Mouse (Mus musculus) limb, embryonic 14.5 days (tissue): ENCODE measurements around the gene Dyrk4. TPM values are rescaled to one million over a fixed set of nuclear protein-coding genes. Genes with fewer than 3 reads are reported as not detected.
A peak's percentile ranks its signal among the peaks of the same experiment; 100 is the strongest.

ENCODE experiments used
- ATAC-seq: fragments of 200-750 bp; cut with Nextera tagmentation; 2 replicates; pipeline ENCODE4 v1.8.0; 2017; ENCODE audit warnings: low read depth, moderate number of reproducible peaks, moderate TSS enrichment; ENCODE audit not compliant: low FRiP score
- DNase-seq: peaks from one replicate; pipeline ENCODE4 v3.0.0-alpha.2; 2015; ENCODE audit warnings: low spot score
- H3K27ac ChIP-seq: fragments of 300-500 bp; sonication (generic); replicated peaks from 2 replicates; pipeline ENCODE4 v1.5.1; 2014; ENCODE audit warnings: low read depth, mild to moderate bottlenecking, low read length, moderate library complexity, mixed read lengths
- H3K27me3 ChIP-seq: fragments of 300-500 bp; sonication (generic); 2 replicates; pipeline ENCODE4 v1.6.1; 2014; ENCODE audit warnings: low read length, mixed read lengths; ENCODE audit not compliant: control insufficient read depth, insufficient read depth
- H3K36me3 ChIP-seq: fragments of 300-500 bp; sonication (generic); 2 replicates; pipeline ENCODE4 v1.6.1; 2014; ENCODE audit warnings: mild to moderate bottlenecking, low read length, moderate library complexity, mixed read lengths; ENCODE audit not compliant: control insufficient read depth, insufficient read depth
- H3K4me1 ChIP-seq: fragments of 300-500 bp; sonication (generic); 2 replicates; pipeline ENCODE4 v1.6.1; 2014; ENCODE audit warnings: antibody characterized with exemption, low read length, mixed read lengths; ENCODE audit not compliant: control insufficient read depth, insufficient read depth
- H3K4me2 ChIP-seq: fragments of 300-500 bp; sonication (generic); replicated peaks from 2 replicates; pipeline ENCODE4 v1.6.1; 2014; ENCODE audit warnings: low read depth, mild to moderate bottlenecking, low read length, moderate library complexity; ENCODE audit not compliant: severe bottlenecking
- H3K4me3 ChIP-seq: fragments of 300-500 bp; sonication (generic); replicated peaks from 2 replicates; pipeline ENCODE4 v1.5.1; 2014; ENCODE audit warnings: low read length
- H3K9ac ChIP-seq: fragments of 300-500 bp; sonication (generic); 2 replicates; pipeline ENCODE4 v1.6.1; 2014; ENCODE audit warnings: mild to moderate bottlenecking, low read depth, low read length, moderate library complexity; ENCODE audit not compliant: severe bottlenecking
- H3K9me3 ChIP-seq: fragments of 300-500 bp; sonication (generic); 2 replicates; pipeline ENCODE4 v1.6.1; 2016; ENCODE audit warnings: low read length; ENCODE audit not compliant: control insufficient read depth
- POLR2A ChIP-seq: fragments of 200-500 bp; IDR thresholded peaks from 2 replicates; pipeline ENCODE4 v1.8.0; 2012; ENCODE audit warnings: inconsistent platforms, mild to moderate bottlenecking, moderate library complexity, borderline replicate concordance; ENCODE audit not compliant: insufficient read depth, insufficient read length; ENCODE audit errors: extremely low read depth
- WGBS: fragments of 180-500 bp; shearing (Covaris S2); extraction: QIAGEN DNeasy Blood & Tissue Kit; methylation state at CpG from one replicate; pipeline ENCODE4 v1.1.7; 2014; 5-methylcytosine and 5-hydroxymethylcytosine counted together
- polyA plus RNA-seq, 2 experiments: library from polyadenylated mRNA; depleted of rRNA in 1 of 2; stranded (reverse) in 1 of 2; unstranded in 1 of 2; fragments of >200 nt; fragmentation: Nextera tagmentation in 1 of 2; extraction: Ambion mirVana in 1 of 2; gene quantifications; 2 replicates each; pipeline versions ENCODE4 v1.2.1 to v1.2.3; 2012 to 2014

The Dyrk4 gene
- polyA plus RNA-seq, 2 experiments = 0.03 TPM; not detected in 1

GRCm38 (mm10) chr6:126877118-126877517, 44.5 kb downstream of the Dyrk4 start:
- TF ChIP-seq POLR2A = no peak
- Histone ChIP-seq H3K36me3 (no peaks in the 10 kb centered on the region), H3K4me1 (no peaks in the 10 kb centered on the region), H3K9ac (no peak overlapping the region), H3K27ac (no peak overlapping the region), H3K4me2 (no peak overlapping the region), H3K4me3 (no peak overlapping the region), H3K9me3 (no peaks in the 10 kb centered on the region), H3K27me3 (no peaks in the 10 kb centered on the region)
- ATAC-seq (no peak), DNase-seq (no peak)
- WGBS = 73% methylated on average over 8 of the region's 8 CpGs

DNA sequence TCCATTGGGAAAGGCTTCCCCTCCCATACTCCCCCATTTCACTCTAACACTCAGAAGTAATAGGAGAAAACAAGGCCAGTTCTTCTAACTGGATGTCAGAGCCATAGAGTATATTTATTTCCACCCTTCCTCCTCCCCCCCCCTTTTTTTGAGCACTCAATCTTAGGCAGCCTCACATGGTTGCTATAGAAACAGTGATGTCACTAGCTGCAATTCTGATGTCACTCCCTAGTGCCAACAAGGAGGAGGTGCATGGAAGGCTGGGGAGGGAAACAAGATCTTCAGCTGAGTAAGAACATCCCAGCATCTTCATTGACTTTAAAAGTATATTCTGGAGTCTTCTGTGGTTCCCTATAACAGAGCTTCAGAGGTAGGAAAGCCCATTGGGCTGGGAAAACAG, 68.8 kb downstream of the Dyrk4 start, which contains the start of gene Akap3:
Akap3 (plus strand) TSS at position 218 of the 400 bp plus-strand sequence.
- no peaks in the 10 kb centered on the region for H3K36me3 ChIP-seq
- no peak for TF ChIP-seq POLR2A
- H3K27me3 ChIP-seq = no peaks in the 10 kb centered on the region
- ATAC-seq (no peak), DNase-seq (no peak)
- H3K9me3 ChIP-seq = no peaks in the 10 kb centered on the region
- no peak within 1 kb of the TSS for H3K4me3 ChIP-seq
- no peak within 1 kb of the TSS for H3K9ac ChIP-seq
- H3K4me1 ChIP-seq = peaks cover 9% of the 10 kb centered on the region
- no peak within 1 kb of the TSS for H3K4me2 ChIP-seq
- no peak within 1 kb of the TSS for H3K27ac ChIP-seq

- peak within 1 kb of the TSS; percentile 85 for H3K4me3 ChIP-seq
- H3K9ac ChIP-seq = peak within 1 kb of the TSS; percentile 85
- no peak within 1 kb of the TSS for H3K27ac ChIP-seq
- H3K4me2 ChIP-seq = peak within 1 kb of the TSS; percentile 79
- no peaks in the 10 kb centered on the region for H3K9me3 ChIP-seq
- no peaks in the 10 kb centered on the region for H3K27me3 ChIP-seq
- WGBS = 8% methylated on average over 46 of the region's 46 CpGs
- ATAC-seq (peak; percentile 92), DNase-seq (peak; percentile 91)
- TF ChIP-seq POLR2A = peak; percentile 57; the same call in 1 of the 2 replicates
- peaks cover 8% of the 10 kb centered on the region; the same call in 1 of the 2 replicates for H3K36me3 ChIP-seq
- peaks cover 13% of the 10 kb centered on the region for H3K4me1 ChIP-seq
Measured at GRCm38 (mm10) chr6:126848712-126849704, 72.6 kb downstream of the Dyrk4 start, which contains the start of gene Ndufa9. Gene Ndufa9, minus strand, starts transcription at chr6:126849136.

DNA sequence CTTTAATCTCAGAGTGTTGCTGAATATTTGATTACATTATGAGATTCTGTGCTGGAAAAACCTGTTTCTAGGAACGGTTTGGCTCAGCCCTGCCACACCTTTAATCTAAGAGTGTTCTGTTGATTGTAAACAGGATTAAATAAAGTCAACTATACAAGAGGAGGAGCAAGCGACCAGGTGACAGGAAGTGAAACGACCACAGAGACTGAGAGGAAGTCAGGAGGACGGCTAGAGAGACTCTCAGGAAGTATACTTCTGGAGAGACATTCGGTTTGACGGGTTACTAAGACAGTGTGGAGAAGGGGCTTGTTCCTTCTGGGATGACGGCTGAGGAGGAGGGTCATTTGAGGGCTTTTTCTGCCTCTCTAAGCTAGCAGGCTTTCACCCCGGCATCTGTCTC, 85.0 kb downstream of the Dyrk4 start:
- no peak for DNase-seq
- no peak overlapping the region for H3K4me3 ChIP-seq
- H3K27me3 ChIP-seq = no peaks in the 10 kb centered on the region
- H3K4me2 ChIP-seq = no peak overlapping the region
- H3K27ac ChIP-seq = no peak overlapping the region
- no peak for ATAC-seq
- H3K4me1 ChIP-seq = no peaks in the 10 kb centered on the region
- no peak overlapping the region for H3K9ac ChIP-seq
- no peak for TF ChIP-seq POLR2A
- peaks cover 92% of the 10 kb centered on the region for H3K36me3 ChIP-seq
- no peaks in the 10 kb centered on the region for H3K9me3 ChIP-seq
- 83% methylated on average over 8 of the region's 8 CpGs for WGBS

Other genes with a start within 250 kb of the Dyrk4 start
- gene Kcna6, start 181.2 kb downstream of the Dyrk4 start, polyA plus RNA-seq (2012; rRNA removed) = 8.6 and 9.1 TPM in 2 replicates
- gene Kcna6, start 181.2 kb downstream of the Dyrk4 start, polyA plus RNA-seq (2014; fragmentation: Nextera tagmentation; extraction: Ambion mirVana) = 8.5 and 8.9 TPM in 2 replicates
- 84.8 and 87.7 TPM in 2 replicates for gene Ndufa9, start 72.7 kb downstream of the Dyrk4 start, polyA plus RNA-seq (2012; rRNA removed)
- 177 and 186 TPM in 2 replicates for gene Ndufa9, start 72.7 kb downstream of the Dyrk4 start, polyA plus RNA-seq (2014; fragmentation: Nextera tagmentation; extraction: Ambion mirVana)
- gene Akap3, start 68.7 kb downstream of the Dyrk4 start, polyA plus RNA-seq (2012; rRNA removed) = 0.04 and 0.05 TPM in 2 replicates
- gene Akap3, start 68.7 kb downstream of the Dyrk4 start, polyA plus RNA-seq (2014; fragmentation: Nextera tagmentation; extraction: Ambion mirVana) = not detected in 2 replicates
- 46.3 and 55.8 TPM in 2 replicates for gene Rad51ap1, start 17.7 kb upstream of the Dyrk4 start, polyA plus RNA-seq (2012; rRNA removed)
- 50.6 and 52.7 TPM in 2 replicates for gene Rad51ap1, start 17.7 kb upstream of the Dyrk4 start, polyA plus RNA-seq (2014; fragmentation: Nextera tagmentation; extraction: Ambion mirVana)
- 11.1 and 12.2 TPM in 2 replicates for gene D6Wsu163e, start 18.1 kb upstream of the Dyrk4 start, polyA plus RNA-seq (2012; rRNA removed)
- 12.4 and 16.6 TPM in 2 replicates for gene D6Wsu163e, start 18.1 kb upstream of the Dyrk4 start, polyA plus RNA-seq (2014; fragmentation: Nextera tagmentation; extraction: Ambion mirVana)
- 2.8 and 2.9 TPM in 2 replicates for gene Fgf6, start 93.7 kb upstream of the Dyrk4 start, polyA plus RNA-seq (2012; rRNA removed)
- gene Fgf6, start 93.7 kb upstream of the Dyrk4 start, polyA plus RNA-seq (2014; fragmentation: Nextera tagmentation; extraction: Ambion mirVana) = 2.3 and 2.5 TPM in 2 replicates
- 0.17 and 0.24 TPM in 2 replicates for gene Fgf23, start 151.1 kb upstream of the Dyrk4 start, polyA plus RNA-seq (2012; rRNA removed)
- not detected in 2 replicates for gene Fgf23, start 151.1 kb upstream of the Dyrk4 start, polyA plus RNA-seq (2014; fragmentation: Nextera tagmentation; extraction: Ambion mirVana)
- 3.4 and 4.1 TPM in 2 replicates for gene Tigar, start 187.7 kb upstream of the Dyrk4 start, polyA plus RNA-seq (2012; rRNA removed)
- gene Tigar, start 187.7 kb upstream of the Dyrk4 start, polyA plus RNA-seq (2014; fragmentation: Nextera tagmentation; extraction: Ambion mirVana) = 3.2 and 3.3 TPM in 2 replicates
- gene Ccnd2, start 230.4 kb upstream of the Dyrk4 start, polyA plus RNA-seq (2012; rRNA removed) = 143 and 170 TPM in 2 replicates
- gene Ccnd2, start 230.4 kb upstream of the Dyrk4 start, polyA plus RNA-seq (2014; fragmentation: Nextera tagmentation; extraction: Ambion mirVana) = 1,147 and 1,270 TPM in 2 replicates